Mouse (Mus musculus) heart, embryonic 16.5 days (tissue): ENCODE measurements around the gene Klc2. TPM values are rescaled to one million over a fixed set of nuclear protein-coding genes. Genes with fewer than 3 reads are reported as not detected.

Experiments used
- ATAC-seq: fragments of 200-750 bp; cut with Nextera tagmentation; replicated peaks from 2 replicates; pipeline ENCODE4 v1.8.0; 2017; ENCODE audit warnings: moderate number of reproducible peaks; ENCODE audit not compliant: insufficient read depth, low FRiP score; ENCODE audit errors: extremely low read depth
- H3K27ac ChIP-seq: fragments of 300-500 bp; sonication (generic); 2 replicates; pipeline ENCODE4 v1.5.1; 2014; ENCODE audit warnings: mild to moderate bottlenecking, low read length, control low read depth, moderate library complexity
- H3K27me3 ChIP-seq: fragments of 300-500 bp; sonication (generic); 2 replicates; pipeline ENCODE4 v1.6.1; 2014; ENCODE audit warnings: low read length, mixed read lengths; ENCODE audit not compliant: control insufficient read depth, insufficient read depth
- H3K36me3 ChIP-seq: fragments of 300-500 bp; sonication (generic); 2 replicates; pipeline ENCODE4 v1.6.1; 2014; ENCODE audit not compliant: control insufficient read depth, insufficient read depth
- H3K4me1 ChIP-seq: fragments of 300-500 bp; sonication (generic); 2 replicates; pipeline ENCODE4 v1.6.1; 2014; ENCODE audit warnings: low read length, mixed read lengths; ENCODE audit not compliant: control insufficient read depth, insufficient read depth
- H3K4me2 ChIP-seq: fragments of 300-500 bp; sonication (generic); 2 replicates; pipeline ENCODE4 v1.6.1; 2014; ENCODE audit warnings: low read depth, mild to moderate bottlenecking, control low read depth, low read length
- H3K4me3 ChIP-seq: fragments of 300-500 bp; sonication (generic); 2 replicates; pipeline ENCODE4 v1.5.1; 2014; ENCODE audit warnings: mild to moderate bottlenecking, control low read depth, low read length
- H3K9ac ChIP-seq: fragments of 300-500 bp; sonication (generic); 2 replicates; pipeline ENCODE4 v1.6.1; 2014; ENCODE audit warnings: low read length, control low read depth
- H3K9me3 ChIP-seq: fragments of 300-500 bp; sonication (generic); replicated peaks from 2 replicates; pipeline ENCODE4 v1.6.1; 2016; ENCODE audit warnings: low read length; ENCODE audit not compliant: control insufficient read depth
- WGBS: fragments of 180-500 bp; shearing (Covaris S2); extraction: QIAGEN DNeasy Blood & Tissue Kit; methylation state at CpG from one replicate; pipeline ENCODE4 v1.1.7; 2014; 5-methylcytosine and 5-hydroxymethylcytosine counted together
- polyA plus RNA-seq: library from polyadenylated mRNA; unstranded; fragments of >200 nt; fragmentation: Nextera tagmentation; extraction: Ambion mirVana; gene quantifications from 2 replicates; pipeline ENCODE4 v1.2.1, GENCODE M21; 2015

Klc2 gene
- polyA plus RNA-seq, 1 experiment from 2014 or later: 19.3 TPM

- 4% methylated on average over 15 of the region's 15 CpGs for WGBS
- ATAC-seq: no peak
- H3K9me3 ChIP-seq: no peaks in the 10 kb centered on the region
- H3K36me3 ChIP-seq: no peaks in the 10 kb centered on the region
- H3K9ac ChIP-seq: peak overlapping the region; percentile 60
- peaks cover 15% of the 10 kb centered on the region for H3K4me1 ChIP-seq
- H3K4me3 ChIP-seq: peak overlapping the region; percentile 60
- H3K27me3 ChIP-seq: peaks cover 61% of the 10 kb centered on the region
- H3K4me2 ChIP-seq: peak overlapping the region; percentile 92
- no peak overlapping the region for H3K27ac ChIP-seq
These were observed 33.6 kb downstream of the Klc2 start for GRCm38 (mm10) chr19:5084834-5085144.

- H3K9me3 ChIP-seq: no peaks in the 10 kb centered on the region
- H3K27ac ChIP-seq: no peak overlapping the region
- peaks cover 62% of the 10 kb centered on the region for H3K27me3 ChIP-seq
- WGBS: 60% methylated on average over 3 of the region's 3 CpGs
- H3K4me1 ChIP-seq: peaks cover 13% of the 10 kb centered on the region
- H3K9ac ChIP-seq: no peak overlapping the region
- no peak overlapping the region for H3K4me2 ChIP-seq
- no peaks in the 10 kb centered on the region for H3K36me3 ChIP-seq
- H3K4me3 ChIP-seq: peak overlapping the region; percentile 60; the same call in 1 of the 2 replicates
- no peak for ATAC-seq
These were observed 34.2 kb downstream of the Klc2 start for GRCm38 (mm10) chr19:5083961-5084833.

- Histone ChIP-seq H3K9ac (no peak overlapping the region), H3K27ac (no peak overlapping the region), H3K4me2 (no peak overlapping the region), H3K9me3 (no peaks in the 10 kb centered on the region), H3K4me3 (no peak overlapping the region), H3K27me3 (peaks cover 62% of the 10 kb centered on the region), H3K36me3 (no peaks in the 10 kb centered on the region), H3K4me1 (peaks cover 7% of the 10 kb centered on the region)
- WGBS: 62% methylated on average over 24 of the region's 24 CpGs
- no peak for ATAC-seq
These were observed 35.8 kb downstream of the Klc2 start for GRCm38 (mm10) chr19:5082596-5082995.

- Histone ChIP-seq H3K4me3 (no peak overlapping the region), H3K4me1 (peaks cover 3% of the 10 kb centered on the region), H3K36me3 (no peaks in the 10 kb centered on the region), H3K27me3 (peaks cover 62% of the 10 kb centered on the region), H3K9me3 (no peaks in the 10 kb centered on the region), H3K4me2 (no peak overlapping the region), H3K9ac (no peak overlapping the region), H3K27ac (no peak overlapping the region)
- 65% methylated on average over 18 of the region's 18 CpGs for WGBS
- ATAC-seq: no peak
These were observed 36.4 kb downstream of the Klc2 start for GRCm38 (mm10) chr19:5082005-5082404.

GRCm38 (mm10) chr19:5079279-5079678, 39.1 kb downstream of the Klc2 start:
- WGBS: 88% methylated on average over 1 of the region's 1 CpGs
- H3K27ac ChIP-seq: no peak overlapping the region
- H3K36me3 ChIP-seq: no peaks in the 10 kb centered on the region
- ATAC-seq: no peak
- no peak overlapping the region for H3K4me3 ChIP-seq
- no peak overlapping the region for H3K9ac ChIP-seq
- no peaks in the 10 kb centered on the region for H3K9me3 ChIP-seq
- H3K4me1 ChIP-seq: no peaks in the 10 kb centered on the region
- peaks cover 42% of the 10 kb centered on the region for H3K27me3 ChIP-seq
- H3K4me2 ChIP-seq: no peak overlapping the region

GRCm38 (mm10) chr19:5073518-5073917, 44.8 kb downstream of the Klc2 start:
- 32% methylated on average over 5 of the region's 5 CpGs for WGBS
- no peaks in the 10 kb centered on the region for H3K36me3 ChIP-seq
- no peaks in the 10 kb centered on the region for H3K9me3 ChIP-seq
- H3K4me2 ChIP-seq: no peak overlapping the region
- no peak overlapping the region for H3K9ac ChIP-seq
- peaks cover 9% of the 10 kb centered on the region for H3K4me1 ChIP-seq
- no peak overlapping the region for H3K4me3 ChIP-seq
- H3K27me3 ChIP-seq: peaks cover 21% of the 10 kb centered on the region
- H3K27ac ChIP-seq: no peak overlapping the region
- no peak for ATAC-seq

GRCm38 (mm10) chr19:5073028-5073427, 45.3 kb downstream of the Klc2 start:
- Histone ChIP-seq H3K4me1 (peaks cover 14% of the 10 kb centered on the region), H3K4me2 (peak overlapping the region; percentile 65), H3K4me3 (peak overlapping the region; percentile 59), H3K9me3 (no peaks in the 10 kb centered on the region), H3K9ac (no peak overlapping the region), H3K36me3 (no peaks in the 10 kb centered on the region), H3K27ac (no peak overlapping the region), H3K27me3 (peaks cover 22% of the 10 kb centered on the region)
- no peak for ATAC-seq
- under 1% methylated on average over 15 of the region's 15 CpGs for WGBS

GRCm38 (mm10) chr19:5072389-5073019, 45.9 kb downstream of the Klc2 start:
- H3K27ac ChIP-seq: peak overlapping the region; percentile 15; the same call in 1 of the 2 replicates
- peak overlapping the region; percentile 65 for H3K4me2 ChIP-seq
- ATAC-seq: no peak
- H3K9ac ChIP-seq: 0 out of 2 replicates have a peak overlapping the region, but pooled peaks have one; percentile 3
- H3K27me3 ChIP-seq: peaks cover 22% of the 10 kb centered on the region
- WGBS: 2% methylated on average over 20 of the region's 20 CpGs
- no peaks in the 10 kb centered on the region for H3K9me3 ChIP-seq
- H3K4me1 ChIP-seq: peaks cover 16% of the 10 kb centered on the region
- peak overlapping the region; percentile 59 for H3K4me3 ChIP-seq
- no peaks in the 10 kb centered on the region for H3K36me3 ChIP-seq
